In the genomic region with DNA sequence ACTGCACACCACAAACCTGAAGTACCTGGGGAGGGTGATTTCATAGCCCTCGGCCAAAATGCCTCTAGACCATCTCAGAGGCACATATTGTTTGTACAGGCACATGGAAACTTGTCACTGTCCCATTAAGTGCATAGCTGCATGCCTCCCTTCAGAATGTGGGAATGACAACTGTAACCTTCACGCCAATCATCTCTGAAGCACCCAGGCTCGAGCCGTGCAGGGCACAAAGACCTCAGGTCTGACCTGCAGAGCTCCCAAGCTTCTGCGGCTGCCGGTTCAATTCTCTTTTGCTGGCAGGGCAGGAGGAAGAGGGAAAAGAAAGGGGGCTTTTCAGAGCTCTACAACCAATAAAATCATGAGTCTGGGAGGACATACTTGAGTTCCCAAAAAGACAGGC, we compare ENCODE assay signal across 8 mouse cellular contexts. TPM values are rescaled to one million over a fixed set of nuclear protein-coding genes. Genes with fewer than 3 reads are reported as not detected.
A peak's percentile ranks its signal among the peaks of the same experiment; 100 is the strongest.
DNase-seq lines count a peak whose midpoint lies in the region; ATAC-seq lines count a peak whose summit lies in the region.

No protein-coding gene starts in this region.

- H3K4me3 ChIP-seq in heart, embryonic 15.5 days: peak overlapping the region; percentile 67
- H3K4me3 ChIP-seq in embryonic facial prominence, embryonic 10.5 days: peak overlapping the region; percentile 66
- H3K4me3 ChIP-seq in hindbrain, embryonic 16.5 days (ENCODE audit: low read length): peak overlapping the region; percentile 14
- H3K4me3 ChIP-seq in midbrain, embryonic 13.5 days (replicated peaks): peak overlapping the region; percentile 50

- ATAC-seq in heart, embryonic 15.5 days (replicated peaks; ENCODE audit: insufficient number of reproducible peaks, insufficient read depth, low FRiP score, low read depth): no peak
- ATAC-seq in hindbrain, embryonic 16.5 days: no peak
- ATAC-seq in midbrain, embryonic 13.5 days: no peak
- no peak for ATAC-seq in megakaryocyte progenitor cell, adult 5-6 weeks (replicated peaks; ENCODE audit: poor library complexity)

- no peaks in the 10 kb centered on the region for H3K36me3 ChIP-seq in heart, embryonic 15.5 days
- H3K36me3 ChIP-seq in embryonic facial prominence, embryonic 10.5 days (replicated peaks): no peaks in the 10 kb centered on the region
- H3K36me3 ChIP-seq in hindbrain, embryonic 16.5 days (ENCODE audit: control insufficient read depth, insufficient read depth, low read length): no peaks in the 10 kb centered on the region
- no peaks in the 10 kb centered on the region for H3K36me3 ChIP-seq in midbrain, embryonic 13.5 days

- 21% methylated on average over 6 of the region's 6 CpGs for WGBS in heart, embryonic 15.5 days
- WGBS in embryonic facial prominence, embryonic 10.5 days: 29% methylated on average over 6 of the region's 6 CpGs
- WGBS in hindbrain, embryonic 16.5 days: 45% methylated on average over 6 of the region's 6 CpGs
- 26% methylated on average over 6 of the region's 6 CpGs for WGBS in midbrain, embryonic 13.5 days

- DNase-seq in heart, adult 18-20 months: no peak
- no peak for DNase-seq in embryonic facial prominence, embryonic 10.5 days (ENCODE audit: low spot score)
- DNase-seq in spleen, postnatal 36 days (ENCODE audit: low spot score in 2 of 2): no peak
- DNase-seq in cerebellum, adult 11-12 months: no peak

- H3K9me3 ChIP-seq in heart, embryonic 15.5 days (replicated peaks): no peaks in the 10 kb centered on the region
- no peaks in the 10 kb centered on the region for H3K9me3 ChIP-seq in embryonic facial prominence, embryonic 10.5 days
- H3K9me3 ChIP-seq in hindbrain, embryonic 16.5 days (ENCODE audit: control insufficient read depth, low read length): no peaks in the 10 kb centered on the region
- no peaks in the 10 kb centered on the region for H3K9me3 ChIP-seq in midbrain, embryonic 13.5 days

- H3K4me1 ChIP-seq in heart, embryonic 15.5 days (replicated peaks): no peaks in the 10 kb centered on the region
- H3K4me1 ChIP-seq in embryonic facial prominence, embryonic 10.5 days: peaks cover 6% of the 10 kb centered on the region
- H3K4me1 ChIP-seq in hindbrain, embryonic 16.5 days (ENCODE audit: control insufficient read depth, insufficient read depth, low read depth, low read length): no peaks in the 10 kb centered on the region
- peaks cover 7% of the 10 kb centered on the region; the same call in 1 of the 2 replicates for H3K4me1 ChIP-seq in midbrain, embryonic 13.5 days (replicated peaks)

- H3K27me3 ChIP-seq in heart, embryonic 15.5 days: no peaks in the 10 kb centered on the region; the same call in 1 of the 2 replicates
- H3K27me3 ChIP-seq in embryonic facial prominence, embryonic 10.5 days (replicated peaks; ENCODE audit: low read depth, poor library complexity, severe bottlenecking): peaks cover 52% of the 10 kb centered on the region
- H3K27me3 ChIP-seq in hindbrain, embryonic 16.5 days (replicated peaks; ENCODE audit: control insufficient read depth, insufficient read depth, low read length): peaks cover 10% of the 10 kb centered on the region
- peaks cover 14% of the 10 kb centered on the region; the same call in 1 of the 2 replicates for H3K27me3 ChIP-seq in midbrain, embryonic 13.5 days

- no peak overlapping the region for H3K27ac ChIP-seq in heart, embryonic 15.5 days
- no peak overlapping the region for H3K27ac ChIP-seq in embryonic facial prominence, embryonic 10.5 days (replicated peaks)
- no peak overlapping the region for H3K27ac ChIP-seq in hindbrain, embryonic 16.5 days (ENCODE audit: low read depth, low read length)
- no peak overlapping the region for H3K27ac ChIP-seq in midbrain, embryonic 13.5 days

- peak overlapping the region; percentile 76 for H3K4me2 ChIP-seq in heart, embryonic 15.5 days
- peak overlapping the region; percentile 79 for H3K4me2 ChIP-seq in hindbrain, embryonic 16.5 days (ENCODE audit: low read length)
- peak overlapping the region; percentile 69 for H3K4me2 ChIP-seq in midbrain, embryonic 13.5 days (replicated peaks)

- no peak overlapping the region for H3K9ac ChIP-seq in heart, embryonic 15.5 days
- H3K9ac ChIP-seq in hindbrain, embryonic 16.5 days (ENCODE audit: low read depth, low read length): no peak overlapping the region
- no peak overlapping the region for H3K9ac ChIP-seq in midbrain, embryonic 13.5 days (replicated peaks)

RNA-seq across cellular contexts. Expression of a gene that starts 2.3 kb away (rescaled TPM):
- polyA plus RNA-seq in heart, embryonic 15.5 days (2015; fragmentation: Nextera tagmentation; extraction: Ambion mirVana): 46.2 and 46.5 TPM in 2 replicates
- 10 to 100 TPM; 32.0 to 35.6 TPM for total RNA-seq in heart, adult 18-20 months (2021)
- 35.3 and 36.2 TPM in 2 replicates for polyA plus RNA-seq in embryonic facial prominence, embryonic 10.5 days (2016; fragmentation: Nextera tagmentation; extraction: Ambion mirVana)
- 8.2 and 13.6 TPM in 2 replicates for polyA plus RNA-seq in hindbrain, embryonic 16.5 days (2015; fragmentation: Nextera tagmentation; extraction: Ambion mirVana)
- polyA plus RNA-seq in midbrain, embryonic 13.5 days (2015; fragmentation: Nextera tagmentation; extraction: Ambion mirVana): 11.2 and 13.3 TPM in 2 replicates
- 1.7 and 2.0 TPM in 2 replicates for total RNA-seq in megakaryocyte progenitor cell, adult 5-6 weeks (2015)
- total RNA-seq in megakaryocyte progenitor cell, adult 5-6 weeks (2017): 0.30 and 0.33 TPM in 2 replicates

Comparison
In these comparisons a context has a peak if more than half of its experiments do, and no peak if none do; other contexts are left out.
1. H3K4me3 ChIP-seq: peak in every context shown above with its lines; median percentile 67 in heart, embryonic 15.5 days; 66 in embryonic facial prominence, embryonic 10.5 days; 50 in midbrain, embryonic 13.5 days; 14 in hindbrain, embryonic 16.5 days.